Mouse (Mus musculus): ENCODE results near the gene Tnfsf15.

The Tnfsf15 gene

GRCm38 (mm10) chr4:63742763-63743371, 2.0 kb downstream of the Tnfsf15 start:
- in situ Hi-C loops (cut with MboI, MseI) = no loop called here

GRCm38 (mm10) chr4:63742101-63742500, 2.8 kb downstream of the Tnfsf15 start:
- in situ Hi-C loops (cut with MboI, MseI) = no loop called here

GRCm38 (mm10) chr4:63740761-63741160, 4.2 kb downstream of the Tnfsf15 start:
- in situ Hi-C loops (cut with MboI, MseI) = no loop called here

- in situ Hi-C loops (cut with MboI, MseI) = no loop called here
Observed at GRCm38 (mm10) chr4:63740001-63740400, 4.9 kb downstream of the Tnfsf15 start.

- in situ Hi-C loops (cut with MboI, MseI) = no loop called here
Observed at GRCm38 (mm10) chr4:63739524-63739923, 5.4 kb downstream of the Tnfsf15 start.

- in situ Hi-C loops (cut with MboI, MseI) = no loop called here
Observed at GRCm38 (mm10) chr4:63738364-63738997, 6.4 kb downstream of the Tnfsf15 start.

- in situ Hi-C loops (cut with MboI, MseI) = no loop called here
Observed at GRCm38 (mm10) chr4:63731299-63731698, 13.6 kb downstream of the Tnfsf15 start.

GRCm38 (mm10) chr4:63726727-63727126, 18.2 kb downstream of the Tnfsf15 start:
- in situ Hi-C loops (cut with MboI, MseI) = loop anchor here (5.0 kb wide), 1 partner anchor 51 kb away; no protein-coding TSS in a partner anchor

GRCm38 (mm10) chr4:63725981-63726380, 18.9 kb downstream of the Tnfsf15 start:
- in situ Hi-C loops (cut with MboI, MseI) = loop anchor here (5.0 kb wide), 1 partner anchor 51 kb away; no protein-coding TSS in a partner anchor

GRCm38 (mm10) chr4:63717922-63718643, 26.8 kb downstream of the Tnfsf15 start:
- in situ Hi-C loops (cut with MboI, MseI) = no loop called here

GRCm38 (mm10) chr4:63711886-63712285, 33.0 kb downstream of the Tnfsf15 start:
- in situ Hi-C loops (cut with MboI, MseI) = no loop called here

GRCm38 (mm10) chr4:63710431-63711220, 34.3 kb downstream of the Tnfsf15 start:
- in situ Hi-C loops (cut with MboI, MseI) = no loop called here

- in situ Hi-C loops (cut with MboI, MseI) = no loop called here
Observed at GRCm38 (mm10) chr4:63706279-63706971, 38.5 kb downstream of the Tnfsf15 start.

- in situ Hi-C loops (cut with MboI, MseI) = no loop called here
Observed at GRCm38 (mm10) chr4:63704232-63704631, 40.7 kb downstream of the Tnfsf15 start.

- in situ Hi-C loops (cut with MboI, MseI) = no loop called here
Observed at GRCm38 (mm10) chr4:63703686-63704085, 41.2 kb downstream of the Tnfsf15 start.

GRCm38 (mm10) chr4:63702006-63702704, 42.8 kb downstream of the Tnfsf15 start:
- in situ Hi-C loops (cut with MboI, MseI) = no loop called here

GRCm38 (mm10) chr4:63699749-63700148, 45.2 kb downstream of the Tnfsf15 start:
- in situ Hi-C loops (cut with MboI, MseI) = loop anchor here (10.0 kb wide), 1 partner anchor 125 kb away; no protein-coding TSS in a partner anchor

- in situ Hi-C loops (cut with MboI, MseI) = loop anchor here (10.0 kb wide), 1 partner anchor 128 kb away; no protein-coding TSS in a partner anchor
Observed at GRCm38 (mm10) chr4:63696921-63697320, 48.0 kb downstream of the Tnfsf15 start.

GRCm38 (mm10) chr4:63692351-63692750, 52.6 kb downstream of the Tnfsf15 start:
- in situ Hi-C loops (cut with MboI, MseI) = loop anchor here (10.0 kb wide), 1 partner anchor 132 kb away; no protein-coding TSS in a partner anchor

- in situ Hi-C loops (cut with MboI, MseI) = loop anchor here (5.0 kb wide), 2 partner anchors 95 to 260 kb away; no protein-coding TSS in a partner anchor
Observed at GRCm38 (mm10) chr4:63687429-63687828, 57.5 kb downstream of the Tnfsf15 start.

Measured in T-helper 1 cell (primary cell).